Mouse (Mus musculus): ENCODE measurements around the gene Slc7a6os.

DNA sequence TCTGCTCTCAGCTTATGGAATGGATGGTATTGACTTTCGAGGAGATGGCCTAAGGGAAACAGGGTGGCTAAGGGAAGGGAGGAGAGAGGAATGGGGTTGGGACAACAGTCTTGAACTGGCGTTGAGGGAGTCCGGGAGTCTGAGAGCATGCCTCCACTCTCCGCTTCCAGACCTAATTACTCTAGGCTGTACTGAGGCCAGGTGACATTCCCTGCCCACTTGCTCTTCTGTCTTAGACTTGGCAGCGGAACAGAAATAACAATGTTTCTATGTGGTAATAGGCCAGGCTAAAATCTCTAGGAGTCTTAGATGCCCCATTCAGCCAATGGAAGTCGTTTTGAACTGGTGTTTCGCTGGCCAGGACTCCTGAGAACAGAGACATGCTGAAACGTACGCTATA lies 59.7 kb downstream of the Slc7a6os start:
- TF ChIP-seq MAX (IDR thresholded peaks at IDR 0.05): no peak
- TF ChIP-seq CTCF (IDR thresholded peaks at IDR 0.05; ENCODE audit: control insufficient read depth, insufficient read depth, insufficient read length): no peak
- no peak for TF ChIP-seq CEBPB (IDR thresholded peaks at IDR 0.05; ENCODE audit: low read depth)
- no peak for TF ChIP-seq USF1 (IDR thresholded peaks at IDR 0.05; ENCODE audit: low read depth)
- TF ChIP-seq FOSL1 (IDR thresholded peaks at IDR 0.05; ENCODE audit: insufficient read depth, low read length, poor library complexity, severe bottlenecking): no peak

Measured in C2C12 (cell line).